Mouse (Mus musculus) liver, postnatal 0 days (tissue): Measurements from ENCODE around the gene Cdc123.

Source experiments
- CTCF ChIP-seq: sonication (generic); IDR thresholded peaks from 2 replicates; pipeline ENCODE4 v1.5.1; 2016; ENCODE audit warnings: antibody characterized with exemption, low read depth
- EP300 ChIP-seq: IDR thresholded peaks from 2 replicates; pipeline ENCODE4 v1.6.1; 2016; ENCODE audit warnings: antibody characterized with exemption, low read depth, mild to moderate bottlenecking

- TF ChIP-seq CTCF: no peak
- TF ChIP-seq EP300: no peak
These were observed 17.9 kb upstream of the Cdc123 start, which contains the start of gene Gm13199 for GRCm38 (mm10) chr2:5862834-5863233.
